Mouse (Mus musculus) G1E (cell line): ENCODE data around the gene Rpl7a. TPM values are rescaled to one million over a fixed set of nuclear protein-coding genes. Genes with fewer than 3 reads are reported as not detected.

Experiments
- ATAC-seq: 2 replicates; pipeline ENCODE4 v1.8.0; 2016; ENCODE audit warnings: mild to moderate bottlenecking; ENCODE audit not compliant: insufficient number of reproducible peaks, poor library complexity, low FRiP score, severe bottlenecking; ENCODE audit errors: extremely low read depth
- DNase-seq: peaks from one replicate; pipeline ENCODE4 v3.0.0; 2012; ENCODE audit warnings: low spot score
- H3K27me3 ChIP-seq: 2 replicates; pipeline ENCODE4 v1.6.1; 2012; ENCODE audit warnings: mild to moderate bottlenecking, low read length, inconsistent platforms; ENCODE audit not compliant: insufficient read depth
- H3K36me3 ChIP-seq: replicated peaks from 2 replicates; pipeline ENCODE3; 2012; ENCODE audit warnings: mild to moderate bottlenecking, inconsistent platforms
- H3K4me1 ChIP-seq: 2 replicates; pipeline ENCODE4 v1.6.1; 2012; ENCODE audit warnings: low read depth, low read length, inconsistent platforms, mixed read lengths; ENCODE audit not compliant: insufficient read depth
- H3K4me3 ChIP-seq: 2 replicates; pipeline ENCODE4 v1.5.1; 2012; ENCODE audit warnings: low read depth, mild to moderate bottlenecking, inconsistent platforms, low read length, moderate library complexity, mixed read lengths
- H3K9me3 ChIP-seq: replicated peaks from 2 replicates; pipeline ENCODE4 v1.6.1; 2012; ENCODE audit warnings: inconsistent platforms
- CTCF ChIP-seq: IDR thresholded peaks from 2 replicates; pipeline ENCODE4 v1.5.1; 2012; ENCODE audit warnings: low read depth, low read length, inconsistent platforms, mixed read lengths
- GATA1 ChIP-seq: IDR thresholded peaks from 2 replicates; pipeline ENCODE4 v1.6.1; 2012; ENCODE audit warnings: borderline replicate concordance, low read length, inconsistent platforms, mixed read lengths
- GATA2 ChIP-seq: IDR thresholded peaks from 2 replicates; pipeline ENCODE4 v1.6.1; 2012; ENCODE audit warnings: low read depth, low read length, inconsistent platforms, borderline replicate concordance
- POLR2AphosphoS5 ChIP-seq: IDR thresholded peaks from 2 replicates; pipeline ENCODE4 v1.6.1; 2012; ENCODE audit warnings: low read depth, low read length, inconsistent platforms; ENCODE audit not compliant: insufficient replicate concordance
- TAL1 ChIP-seq: conservative IDR thresholded peaks from 2 replicates; pipeline ENCODE4 v1.6.1; 2012; ENCODE audit warnings: low read depth, low read length, inconsistent platforms, mixed read lengths
- polyA plus RNA-seq: library from polyadenylated mRNA; stranded (reverse); fragments of >175 nt; gene quantifications from 2 replicates; pipeline ENCODE4 v1.2.3, GENCODE M21; 2012
- total RNA-seq, 2 experiments: library from RNA; stranded (forward) in 1 of 2; stranded (reverse) in 1 of 2; fragments of 200-1000 nt in 1 of 2; fragments of >200 nt in 1 of 2; fragmentation: Nextera tagmentation in 1 of 2; gene quantifications; 2 replicates each; pipeline ENCODE4 v1.2.3; 2014 to 2017

Gene Rpl7a
- total and polyA plus RNA-seq, 3 experiments, result 1,074 to 5,305 (median 2,095) TPM

DNA sequence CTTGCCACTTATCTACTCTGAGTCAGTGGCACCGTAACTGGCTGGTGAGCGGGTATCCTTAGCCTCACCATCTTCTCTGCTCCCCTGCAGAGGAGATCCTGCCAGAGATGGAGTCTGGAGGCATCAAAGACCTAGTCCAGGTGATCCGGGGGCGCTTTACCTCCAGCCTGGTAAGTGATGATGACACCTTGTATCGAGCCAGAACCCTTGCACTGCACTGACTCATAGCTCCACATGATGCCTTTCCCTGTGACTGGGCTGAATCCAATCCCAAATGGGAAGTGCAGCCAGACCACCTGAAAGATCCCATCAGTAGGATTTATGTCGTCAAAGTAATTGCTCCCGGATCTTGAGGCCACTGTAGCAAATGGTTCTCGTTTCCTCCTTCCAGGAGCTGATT, 42.3 kb downstream of the Rpl7a start:
- no peak for TF ChIP-seq CTCF
- no peak for TF ChIP-seq TAL1
- no peak for TF ChIP-seq POLR2AphosphoS5
- no peak for TF ChIP-seq GATA2
- TF ChIP-seq GATA1, result no peak
- Histone ChIP-seq H3K36me3 (peaks cover 93% of the 10 kb centered on the region), H3K9me3 (no peaks in the 10 kb centered on the region), H3K4me1 (peaks cover 7% of the 10 kb centered on the region; the same call in 1 of the 2 replicates), H3K4me3 (no peak overlapping the region), H3K27me3 (no peaks in the 10 kb centered on the region)
- ATAC-seq (no peak), DNase-seq (no peak)

DNA sequence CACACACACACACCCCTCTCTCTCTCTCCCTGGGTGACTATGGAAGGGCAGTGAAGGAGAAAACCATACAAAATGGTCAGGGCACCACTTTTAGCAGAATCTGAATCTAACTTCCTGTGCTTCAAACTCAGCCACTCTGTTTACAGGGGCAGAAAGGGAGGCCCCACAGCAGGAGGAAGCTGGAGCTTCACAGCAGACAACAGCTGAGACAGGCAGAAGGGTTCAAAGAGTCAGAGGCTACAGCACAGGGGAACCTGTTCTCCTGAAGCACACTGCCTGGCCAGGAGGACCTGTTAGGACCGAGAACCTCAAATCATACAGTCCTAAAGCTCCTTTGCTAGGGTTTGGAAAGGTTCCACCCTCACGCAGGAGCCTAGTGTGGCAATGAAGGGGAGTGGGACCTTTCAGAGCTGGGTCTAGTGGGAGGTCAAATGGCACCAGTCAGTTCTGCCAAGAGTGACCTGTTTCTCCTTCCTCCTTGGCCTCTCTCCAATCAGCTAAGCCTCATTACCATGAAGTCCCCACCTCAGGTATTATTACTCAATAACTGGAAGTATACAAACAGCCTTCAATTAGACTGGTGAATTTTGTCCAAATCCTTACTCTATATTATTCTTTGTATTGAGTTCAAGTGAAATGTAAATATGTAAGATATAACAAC, 44.3 kb downstream of the Rpl7a start:
- DNase-seq (no peak), ATAC-seq (no peak)
- Histone ChIP-seq H3K4me1 (peaks cover 11% of the 10 kb centered on the region; the same call in 1 of the 2 replicates), H3K4me3 (no peak overlapping the region), H3K27me3 (no peaks in the 10 kb centered on the region), H3K9me3 (no peaks in the 10 kb centered on the region), H3K36me3 (peaks cover 95% of the 10 kb centered on the region)
- TF ChIP-seq GATA2 (no peak), CTCF (no peak), POLR2AphosphoS5 (no peak), TAL1 (no peak), GATA1 (no peak)

DNA sequence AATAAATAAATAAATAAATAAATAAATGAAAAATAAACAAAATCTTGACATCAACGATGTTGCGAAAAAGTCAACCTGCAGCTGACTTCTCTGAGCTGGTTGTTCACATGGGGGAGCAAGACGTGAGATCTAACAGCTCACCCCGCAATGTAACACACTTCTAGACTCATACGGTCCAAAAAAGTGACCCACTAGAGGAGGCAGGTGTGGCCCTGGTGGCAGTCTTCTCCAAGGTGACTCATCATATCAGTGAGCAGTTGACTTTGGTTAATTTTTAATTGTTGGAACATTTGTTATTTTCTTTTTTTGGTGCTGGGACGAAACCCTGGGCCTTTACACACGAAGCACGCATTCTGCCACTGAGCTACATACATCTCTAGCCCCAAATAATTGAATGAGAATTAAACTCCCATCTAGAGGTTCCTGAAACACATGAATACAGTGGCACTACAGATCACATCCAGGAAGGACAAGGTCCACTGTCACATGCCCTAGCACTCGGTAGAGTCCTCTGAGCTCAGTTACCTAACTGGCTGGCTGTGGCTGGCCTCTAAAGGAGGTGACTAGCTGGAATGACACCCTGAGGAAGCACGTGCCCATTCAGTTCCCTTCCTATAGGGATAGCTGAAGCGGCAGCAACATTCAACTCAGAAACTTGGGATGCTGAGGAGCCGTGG, 46.4 kb downstream of the Rpl7a start:
- Histone ChIP-seq H3K4me1 (peaks cover 27% of the 10 kb centered on the region), H3K27me3 (no peaks in the 10 kb centered on the region), H3K9me3 (no peaks in the 10 kb centered on the region), H3K4me3 (no peak overlapping the region), H3K36me3 (peaks cover 95% of the 10 kb centered on the region)
- no peak for ATAC-seq
- TF ChIP-seq GATA1 (no peak), GATA2 (no peak), CTCF (no peak), POLR2AphosphoS5 (no peak), TAL1 (no peak)
- no peak for DNase-seq

DNA sequence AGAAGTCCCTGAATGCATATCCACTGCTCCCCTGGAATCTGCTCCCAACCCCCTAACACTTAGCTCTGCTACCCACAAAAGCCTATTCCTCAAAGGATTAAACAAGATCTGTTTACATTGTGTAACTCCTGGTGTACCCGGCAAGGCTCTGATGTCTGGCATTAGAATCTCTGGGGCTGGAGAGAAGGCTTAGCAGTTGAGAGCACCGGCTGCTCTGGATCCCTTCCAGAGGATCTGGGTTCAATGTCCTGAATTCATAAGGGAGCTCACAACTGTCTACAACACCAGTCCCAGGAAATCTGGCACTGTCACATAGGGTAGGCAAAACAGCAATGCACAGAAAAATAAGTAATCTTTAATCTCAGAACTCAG, 46.9 kb downstream of the Rpl7a start:
- H3K4me1 ChIP-seq, result peaks cover 29% of the 10 kb centered on the region
- H3K9me3 ChIP-seq, result no peaks in the 10 kb centered on the region
- H3K36me3 ChIP-seq, result peaks cover 94% of the 10 kb centered on the region
- TF ChIP-seq GATA2, result no peak
- no peak for TF ChIP-seq TAL1
- TF ChIP-seq GATA1, result no peak
- no peak for TF ChIP-seq POLR2AphosphoS5
- no peak for TF ChIP-seq CTCF
- H3K4me3 ChIP-seq, result no peak overlapping the region
- H3K27me3 ChIP-seq, result no peaks in the 10 kb centered on the region
- DNase-seq (no peak), ATAC-seq (no peak)

DNA sequence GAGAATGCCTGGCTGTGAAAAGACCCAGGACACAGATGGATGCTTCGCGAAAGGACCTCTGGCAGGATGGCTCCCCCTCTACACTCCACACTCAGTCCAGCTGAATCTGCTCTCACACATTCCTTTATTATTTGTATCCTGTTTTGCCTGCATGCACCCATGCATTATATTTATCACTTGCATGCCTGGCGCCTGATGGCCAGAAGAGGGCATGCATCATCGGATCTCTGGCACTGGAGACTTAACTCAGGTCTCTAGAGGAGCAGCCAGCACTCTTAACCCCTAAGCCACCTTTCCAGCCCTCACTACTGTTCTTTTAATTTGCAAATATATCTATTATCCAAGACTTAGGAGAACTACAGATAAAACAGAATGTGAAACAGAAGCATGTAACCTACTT, 50.2 kb downstream of the Rpl7a start:
- no peak for ATAC-seq
- no peak for DNase-seq
- Histone ChIP-seq H3K27me3 (no peaks in the 10 kb centered on the region), H3K4me1 (peaks cover 41% of the 10 kb centered on the region), H3K36me3 (peaks cover 70% of the 10 kb centered on the region), H3K4me3 (no peak overlapping the region), H3K9me3 (no peaks in the 10 kb centered on the region)
- TF ChIP-seq CTCF, result peak; percentile 16; the same call in 1 of the 2 replicates
- TF ChIP-seq POLR2AphosphoS5, result no peak
- no peak for TF ChIP-seq TAL1
- no peak for TF ChIP-seq GATA1
- TF ChIP-seq GATA2, result no peak

Other genes with a start within 250 kb of the Rpl7a start
- gene Lcn4, start 239.5 kb upstream of the Rpl7a start, total RNA-seq (2014; fragmentation: Nextera tagmentation), result not detected in 2 replicates
- not detected in 2 replicates for gene Lcn4, start 239.5 kb upstream of the Rpl7a start, total RNA-seq (2017)
- not detected in 2 replicates for gene Lcn4, start 239.5 kb upstream of the Rpl7a start, polyA plus RNA-seq
- gene Abo, start 45.8 kb upstream of the Rpl7a start, total RNA-seq (2014; fragmentation: Nextera tagmentation), result not detected in 2 replicates
- 0.05 TPM in 1 of 2 replicates, not detected in the other for gene Abo, start 45.8 kb upstream of the Rpl7a start, total RNA-seq (2017)
- gene Abo, start 45.8 kb upstream of the Rpl7a start, polyA plus RNA-seq, result not detected in 2 replicates
- gene Surf6, start 7.9 kb upstream of the Rpl7a start, total RNA-seq (2014; fragmentation: Nextera tagmentation), result 20.7 and 37.9 TPM in 2 replicates
- gene Surf6, start 7.9 kb upstream of the Rpl7a start, total RNA-seq (2017), result 33.9 and 34.8 TPM in 2 replicates
- gene Surf6, start 7.9 kb upstream of the Rpl7a start, polyA plus RNA-seq, result 48.0 and 52.5 TPM in 2 replicates
- 10.8 and 18.4 TPM in 2 replicates for gene Med22, start 87 bp upstream of the Rpl7a start, total RNA-seq (2014; fragmentation: Nextera tagmentation)
- 24.6 and 26.0 TPM in 2 replicates for gene Med22, start 87 bp upstream of the Rpl7a start, total RNA-seq (2017)
- gene Med22, start 87 bp upstream of the Rpl7a start, polyA plus RNA-seq, result 75.9 and 83.9 TPM in 2 replicates
- gene Surf2, start 5.6 kb downstream of the Rpl7a start, total RNA-seq (2014; fragmentation: Nextera tagmentation), result 69.6 and 91.3 TPM in 2 replicates
- gene Surf2, start 5.6 kb downstream of the Rpl7a start, total RNA-seq (2017), result 73.8 and 81.8 TPM in 2 replicates
- gene Surf2, start 5.6 kb downstream of the Rpl7a start, polyA plus RNA-seq, result 5.7 and 11.1 TPM in 2 replicates
- gene Surf1, start 5.8 kb downstream of the Rpl7a start, total RNA-seq (2014; fragmentation: Nextera tagmentation), result 119 and 128 TPM in 2 replicates
- gene Surf1, start 5.8 kb downstream of the Rpl7a start, total RNA-seq (2017), result 85.6 and 102 TPM in 2 replicates
- 25.5 and 38.1 TPM in 2 replicates for gene Surf1, start 5.8 kb downstream of the Rpl7a start, polyA plus RNA-seq
- 88.0 and 97.9 TPM in 2 replicates for gene Surf4, start 23.2 kb downstream of the Rpl7a start, total RNA-seq (2014; fragmentation: Nextera tagmentation)
- 72.9 and 74.6 TPM in 2 replicates for gene Surf4, start 23.2 kb downstream of the Rpl7a start, total RNA-seq (2017)
- gene Surf4, start 23.2 kb downstream of the Rpl7a start, polyA plus RNA-seq, result 75.3 and 80.7 TPM in 2 replicates
- gene Stkld1, start 23.3 kb downstream of the Rpl7a start, total RNA-seq (2014; fragmentation: Nextera tagmentation), result not detected in 2 replicates
- gene Stkld1, start 23.3 kb downstream of the Rpl7a start, total RNA-seq (2017), result 0.35 TPM in 1 of 2 replicates, not detected in the other
- 0.02 TPM in 1 of 2 replicates, not detected in the other for gene Stkld1, start 23.3 kb downstream of the Rpl7a start, polyA plus RNA-seq
- gene Rexo4, start 53.6 kb downstream of the Rpl7a start, total RNA-seq (2014; fragmentation: Nextera tagmentation), result 61.0 and 69.6 TPM in 2 replicates
- 108 and 115 TPM in 2 replicates for gene Rexo4, start 53.6 kb downstream of the Rpl7a start, total RNA-seq (2017)
- gene Rexo4, start 53.6 kb downstream of the Rpl7a start, polyA plus RNA-seq, result 77.7 and 125 TPM in 2 replicates
- not detected in 2 replicates for gene Adamts13, start 62.7 kb downstream of the Rpl7a start, total RNA-seq (2014; fragmentation: Nextera tagmentation)
- gene Adamts13, start 62.7 kb downstream of the Rpl7a start, total RNA-seq (2017), result not detected in 2 replicates
- gene Adamts13, start 62.7 kb downstream of the Rpl7a start, polyA plus RNA-seq, result not detected in 2 replicates
- 13.8 and 20.8 TPM in 2 replicates for gene Cacfd1, start 99.2 kb downstream of the Rpl7a start, total RNA-seq (2014; fragmentation: Nextera tagmentation)
- 9.5 and 15.8 TPM in 2 replicates for gene Cacfd1, start 99.2 kb downstream of the Rpl7a start, total RNA-seq (2017)
- 7.4 and 8.9 TPM in 2 replicates for gene Cacfd1, start 99.2 kb downstream of the Rpl7a start, polyA plus RNA-seq
- gene Slc2a6, start 117.2 kb downstream of the Rpl7a start, total RNA-seq (2014; fragmentation: Nextera tagmentation), result not detected in 2 replicates
- gene Slc2a6, start 117.2 kb downstream of the Rpl7a start, total RNA-seq (2017), result 0.16 and 0.17 TPM in 2 replicates
- gene Slc2a6, start 117.2 kb downstream of the Rpl7a start, polyA plus RNA-seq, result not detected in 2 replicates
- gene Mymk, start 161.4 kb downstream of the Rpl7a start, total RNA-seq (2014; fragmentation: Nextera tagmentation), result not detected in 2 replicates
- gene Mymk, start 161.4 kb downstream of the Rpl7a start, total RNA-seq (2017), result 0.17 and 0.27 TPM in 2 replicates
- not detected in 2 replicates for gene Mymk, start 161.4 kb downstream of the Rpl7a start, polyA plus RNA-seq
- gene Adamtsl2, start 168.6 kb downstream of the Rpl7a start, total RNA-seq (2014; fragmentation: Nextera tagmentation), result not detected in 2 replicates
- gene Adamtsl2, start 168.6 kb downstream of the Rpl7a start, total RNA-seq (2017), result 0.06 and 0.11 TPM in 2 replicates
- gene Adamtsl2, start 168.6 kb downstream of the Rpl7a start, polyA plus RNA-seq, result not detected in 2 replicates
- gene Fam163b, start 231.7 kb downstream of the Rpl7a start, total RNA-seq (2014; fragmentation: Nextera tagmentation), result not detected in 2 replicates
- gene Fam163b, start 231.7 kb downstream of the Rpl7a start, total RNA-seq (2017), result 0.16 TPM in 1 of 2 replicates, not detected in the other
- gene Fam163b, start 231.7 kb downstream of the Rpl7a start, polyA plus RNA-seq, result not detected in 2 replicates